Mouse (Mus musculus): Measurements from ENCODE around the gene Cdhr3.

DNA sequence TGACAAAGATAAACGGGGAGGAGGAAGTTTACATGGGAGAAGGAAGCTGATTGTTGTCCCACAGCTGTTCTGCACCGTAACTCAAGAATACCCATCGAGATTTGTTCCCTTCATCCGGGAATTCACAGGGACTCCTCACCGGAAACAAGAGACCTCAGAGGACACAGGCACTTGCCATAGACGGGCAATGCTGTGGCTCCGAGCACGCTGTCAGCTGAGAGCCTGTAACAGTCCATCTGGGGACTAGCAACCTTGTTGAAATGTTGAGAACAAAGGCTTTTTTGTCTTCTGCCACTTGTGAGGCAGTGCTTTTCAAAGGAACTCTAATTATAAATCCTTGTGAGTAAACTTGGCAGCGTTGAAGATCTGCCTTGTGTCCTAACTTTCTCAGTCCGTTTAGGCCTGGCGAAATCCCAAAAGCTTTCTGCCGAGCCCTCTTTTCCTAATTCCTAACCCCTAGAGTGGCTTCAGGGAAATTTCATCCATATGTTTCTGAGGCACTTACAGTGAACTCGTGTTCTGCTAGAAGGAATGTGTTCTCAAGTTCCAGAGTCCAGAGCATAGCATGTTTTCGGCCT, 18.3 kb upstream of the Cdhr3 start:
- TF ChIP-seq GATA1 (IDR thresholded peaks at IDR 0.05; ENCODE audit: borderline replicate concordance, low read length) (no peak), FLI1 (IDR thresholded peaks at IDR 0.05; ENCODE audit: low read length) (no peak)

Measured in megakaryocyte, embryonic 14.5 days (primary cell).